Mouse (Mus musculus): Measurements from ENCODE around the gene Ccdc153.
A peak's percentile ranks its signal among the peaks of the same experiment; 100 is the strongest.

Gene Ccdc153

GRCm38 (mm10) chr9:44287401-44288075, 47.1 kb downstream of the Ccdc153 start:
- DNase-seq = peak; percentile 79

- peak; percentile 69 for DNase-seq
Measured at GRCm38 (mm10) chr9:44288076-44288958, 47.8 kb downstream of the Ccdc153 start, which contains the start of gene Abcg4. Gene Abcg4, minus strand, starts transcription at chr9:44288615.

GRCm38 (mm10) chr9:44288959-44289291, 48.4 kb downstream of the Ccdc153 start:
- DNase-seq = peak; percentile 49

GRCm38 (mm10) chr9:44292490-44292889, 52.0 kb downstream of the Ccdc153 start:
- peak; percentile 67 for DNase-seq

All from retina, postnatal 1 day (tissue).